Mouse (Mus musculus): ENCODE measurements around the gene Iqschfp.

The Iqschfp gene

DNA sequence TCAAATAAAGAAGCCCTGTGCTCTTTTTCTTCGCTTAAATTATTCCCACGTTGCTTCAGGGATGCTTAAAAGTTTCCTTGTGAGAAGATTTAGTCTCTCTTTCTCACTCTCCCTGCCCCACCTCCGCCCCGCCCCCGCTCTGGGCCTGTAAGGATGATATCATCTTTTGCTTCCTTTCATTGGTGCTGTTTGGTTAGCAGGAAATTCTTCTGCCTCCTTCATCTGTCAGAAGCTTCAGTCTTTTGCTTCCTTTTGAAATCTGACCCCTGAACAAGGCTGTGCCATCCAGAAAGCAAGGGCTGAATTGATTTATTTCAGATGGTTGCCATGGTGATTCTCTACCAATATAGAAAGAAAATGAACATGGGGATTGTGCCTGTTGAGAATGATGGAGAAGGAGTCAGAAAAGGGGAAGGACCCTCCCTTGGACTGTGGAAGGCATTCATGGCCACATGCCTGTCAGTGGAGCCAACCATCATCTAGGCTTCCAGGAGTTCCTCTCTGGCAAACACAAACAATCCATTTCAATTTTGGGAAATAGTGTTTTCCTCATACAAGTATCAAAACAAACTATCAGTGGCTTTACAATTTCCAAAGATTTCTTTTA lies 62.5 kb downstream of the Iqschfp start:
- peak; percentile 77 for DNase-seq (ENCODE audit: low spot score)

DNA sequence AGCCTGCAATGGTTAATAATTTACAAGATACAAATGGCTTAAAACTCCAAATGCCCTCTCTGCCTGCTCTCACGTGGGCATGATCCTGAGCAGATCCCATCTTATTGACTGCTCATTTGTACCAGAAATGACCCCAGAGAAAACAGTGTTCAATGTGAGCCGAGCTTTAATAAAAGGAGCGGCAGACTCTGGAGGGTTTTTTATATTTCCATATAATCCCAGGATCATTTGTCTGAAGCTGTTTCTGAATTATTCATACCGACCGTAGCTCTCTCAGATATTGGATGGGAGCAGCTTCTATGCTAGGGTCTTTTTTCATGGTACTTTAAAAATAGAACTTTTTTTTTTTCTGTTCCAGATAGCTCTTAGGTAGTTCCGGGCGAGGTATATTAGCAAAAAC lies 67.6 kb downstream of the Iqschfp start:
- no peak for DNase-seq (ENCODE audit: low spot score)

DNA sequence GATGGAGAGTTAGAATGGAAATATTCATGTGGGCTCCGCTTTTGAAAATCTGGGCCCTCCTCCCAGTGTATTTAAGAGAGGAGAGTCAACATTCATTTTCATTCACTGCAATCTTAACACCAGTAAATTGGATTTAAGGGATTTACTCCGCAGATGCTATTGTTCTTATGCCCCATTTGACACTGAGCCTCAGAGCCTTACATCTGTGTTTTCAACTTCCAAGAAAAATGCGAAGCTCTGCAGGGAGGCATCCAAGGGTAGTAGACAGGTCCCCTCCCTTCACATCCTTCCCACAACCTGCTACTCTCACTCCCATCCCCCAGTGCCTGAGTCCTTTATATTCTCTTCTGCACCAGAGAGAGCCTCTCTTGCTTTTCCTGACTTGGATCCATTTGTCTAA lies 68.1 kb downstream of the Iqschfp start:
- no peak for DNase-seq (ENCODE audit: low spot score)

DNA sequence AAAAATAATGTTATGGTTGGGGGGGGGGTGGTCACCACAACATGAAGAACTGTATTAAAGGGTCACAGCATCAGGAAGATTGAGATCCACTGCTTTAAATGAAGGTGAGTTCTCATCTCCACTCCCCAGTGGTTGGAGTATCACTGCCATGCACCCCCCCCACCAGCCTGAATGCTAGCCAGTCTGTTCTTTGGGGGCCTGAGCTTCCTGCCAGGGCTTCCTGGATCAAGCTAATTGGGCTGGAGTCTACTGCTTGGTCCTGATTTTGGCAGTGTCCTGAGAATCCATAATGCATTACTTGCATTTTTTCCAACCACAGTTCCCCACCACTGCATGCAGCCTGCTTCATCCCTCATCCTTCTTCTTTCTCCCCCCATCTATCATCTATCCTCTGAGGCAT lies 68.7 kb downstream of the Iqschfp start:
- no peak for DNase-seq (ENCODE audit: low spot score)

DNA sequence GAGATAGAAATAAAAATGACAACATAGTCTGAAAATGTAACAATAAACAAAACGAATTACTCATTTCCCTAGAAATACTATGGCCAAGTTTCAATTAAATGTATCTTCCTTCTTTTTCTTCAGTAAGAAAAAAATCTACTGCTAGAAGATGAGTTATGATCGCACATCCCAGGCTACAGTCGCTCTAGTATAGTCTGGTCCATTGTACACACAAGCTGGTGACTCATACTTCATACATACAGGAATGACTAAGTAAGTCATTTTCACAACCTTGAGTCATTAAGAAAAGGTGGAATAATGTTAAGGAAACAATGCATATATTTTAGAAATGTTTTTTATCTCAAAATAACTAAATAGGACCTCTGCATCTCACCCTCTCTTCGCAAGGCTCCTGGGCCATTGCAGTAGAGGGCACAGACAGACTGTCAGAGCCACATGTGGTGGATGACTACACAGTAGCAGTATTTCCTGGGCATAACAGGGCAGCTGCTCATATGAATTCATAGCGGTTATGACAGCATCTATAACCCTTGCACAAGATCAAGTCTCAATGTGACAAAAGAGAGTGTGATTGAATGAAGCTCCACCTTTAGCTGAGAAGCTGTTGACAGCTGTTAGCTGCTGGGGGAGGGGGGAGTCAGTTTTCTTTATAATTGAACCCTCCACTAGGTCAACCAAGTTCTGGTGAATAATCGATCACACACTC lies 70.1 kb downstream of the Iqschfp start:
- DNase-seq (ENCODE audit: low spot score), result no peak

DNA sequence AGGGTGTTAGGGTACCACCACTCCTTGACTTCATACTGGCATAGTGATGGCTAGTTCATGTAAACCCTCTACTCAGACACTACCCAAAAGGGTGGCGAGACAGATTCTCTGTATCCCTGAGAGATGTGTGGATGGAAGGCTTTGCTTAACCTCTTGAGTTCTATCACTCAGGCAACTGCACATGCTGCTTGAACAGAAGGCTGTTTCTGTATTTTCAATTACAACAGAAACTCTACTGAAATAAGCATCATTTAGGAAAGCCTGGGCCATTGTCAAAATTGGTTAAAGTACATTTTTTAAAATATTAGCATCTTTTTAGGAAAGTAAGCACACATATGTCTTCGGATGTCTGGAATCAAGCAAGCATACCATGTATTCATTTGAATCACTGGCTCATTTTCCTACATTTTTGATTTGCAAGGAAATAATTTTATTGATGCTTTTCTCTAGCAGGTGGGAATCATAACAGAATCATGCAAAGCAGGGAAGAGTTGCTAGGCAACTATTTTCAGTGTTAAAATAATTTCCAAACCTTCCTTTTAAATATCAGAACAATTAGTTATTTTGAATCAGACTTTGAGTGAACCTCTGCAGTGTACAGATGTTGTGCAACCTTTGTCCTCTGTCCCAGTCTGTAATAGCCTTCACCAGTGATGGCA lies 82.4 kb downstream of the Iqschfp start:
- DNase-seq (ENCODE audit: low spot score), result no peak

DNA sequence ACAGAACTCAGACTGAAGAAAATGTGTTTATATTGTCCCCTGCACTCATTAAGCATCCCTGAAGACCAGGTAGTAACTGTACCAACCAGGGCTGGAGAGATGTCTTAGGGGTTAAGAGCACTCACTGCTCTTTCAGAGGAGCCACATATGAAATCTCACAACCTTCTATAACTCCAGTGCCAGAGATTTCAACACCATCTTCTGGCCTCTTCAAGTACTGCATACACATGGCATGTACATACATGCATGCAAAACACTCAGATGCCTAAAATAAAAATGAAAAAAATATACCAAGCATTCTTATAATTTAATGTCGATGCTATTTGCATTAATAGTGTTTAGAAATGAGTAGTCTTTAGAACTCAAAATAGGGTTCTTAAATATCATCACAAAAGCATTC lies 88.0 kb downstream of the Iqschfp start:
- DNase-seq (ENCODE audit: low spot score), result no peak

DNA sequence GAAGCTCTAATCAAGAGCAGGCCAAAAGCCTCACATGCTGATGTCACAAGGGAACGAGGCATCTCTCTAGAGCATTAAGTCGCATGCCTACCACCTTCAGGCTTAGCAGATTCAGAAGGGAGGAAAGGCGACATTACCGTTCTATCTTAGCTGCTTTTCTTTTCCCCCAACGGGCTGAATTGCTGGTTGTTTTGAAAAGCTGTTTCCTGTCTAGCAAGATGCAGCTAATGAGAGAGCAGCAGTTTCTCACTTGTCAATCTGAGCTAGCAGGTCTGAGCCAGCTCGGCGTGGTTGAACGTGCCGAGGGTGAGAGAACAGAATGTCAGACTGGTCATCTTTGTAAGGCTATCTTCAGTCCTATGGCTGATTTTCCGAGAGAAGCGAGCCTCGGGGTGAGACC lies 91.3 kb downstream of the Iqschfp start:
- DNase-seq (ENCODE audit: low spot score), result peak; percentile 46

DNA sequence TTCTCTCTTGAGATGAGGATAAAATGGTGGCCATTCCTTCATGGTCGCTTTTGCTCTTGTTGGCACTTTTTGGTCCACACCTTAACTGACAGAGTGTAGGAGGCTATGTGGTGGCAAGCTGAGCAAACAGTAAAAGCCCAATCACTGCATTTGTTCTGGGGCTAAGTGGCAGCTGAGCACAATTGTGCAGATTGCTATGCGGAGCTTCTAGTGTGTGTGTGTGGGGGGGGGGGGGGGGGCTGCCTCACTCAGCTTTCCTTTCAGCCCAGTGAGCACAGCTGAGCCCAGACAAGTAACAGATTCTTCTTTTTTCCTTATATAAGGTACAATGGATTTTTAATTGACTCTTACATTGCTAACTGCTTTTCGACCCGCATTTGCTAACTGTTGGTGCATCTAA lies 110.4 kb downstream of the Iqschfp start:
- DNase-seq (ENCODE audit: low spot score), result no peak

DNA sequence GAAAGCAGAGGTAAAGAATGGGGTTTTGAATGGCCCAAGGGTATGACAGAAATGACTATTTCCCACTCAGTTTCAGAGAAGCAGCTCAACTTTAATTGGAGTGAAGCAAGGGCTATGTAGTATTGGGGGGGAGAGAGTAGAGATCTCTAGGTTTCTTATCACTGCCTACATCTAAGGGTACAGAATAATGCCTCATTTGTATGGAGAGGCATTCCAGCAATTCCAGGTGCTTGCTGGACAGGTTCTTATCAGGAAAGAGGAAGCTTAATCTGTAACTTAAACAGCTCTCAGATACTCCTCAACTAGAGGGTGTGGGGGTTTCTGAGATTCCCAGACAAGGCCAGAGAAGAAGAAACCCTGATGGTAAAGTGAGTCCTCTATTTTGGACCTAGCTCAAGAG lies 120.3 kb downstream of the Iqschfp start:
- no peak for DNase-seq (ENCODE audit: low spot score)

DNA sequence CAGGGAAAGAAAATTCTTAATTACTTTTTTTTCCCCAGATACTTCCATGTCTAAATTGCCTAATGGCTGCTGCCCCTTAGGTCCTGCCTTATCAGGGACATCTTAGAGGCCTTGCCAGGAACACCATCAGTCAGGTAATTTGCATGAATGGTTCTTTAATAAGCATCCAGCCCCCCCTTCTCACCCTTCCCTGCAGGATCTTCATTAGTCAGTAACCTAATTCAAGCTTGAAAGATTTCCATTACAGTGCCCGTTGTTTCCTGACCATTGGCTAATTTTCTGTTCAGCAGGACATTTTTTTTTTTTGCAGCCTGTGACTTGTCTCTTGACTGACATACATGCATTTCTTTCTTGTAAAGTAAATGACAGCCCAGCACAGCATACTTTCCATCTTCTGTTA lies 123.8 kb downstream of the Iqschfp start:
- no peak for DNase-seq (ENCODE audit: low spot score)

DNA sequence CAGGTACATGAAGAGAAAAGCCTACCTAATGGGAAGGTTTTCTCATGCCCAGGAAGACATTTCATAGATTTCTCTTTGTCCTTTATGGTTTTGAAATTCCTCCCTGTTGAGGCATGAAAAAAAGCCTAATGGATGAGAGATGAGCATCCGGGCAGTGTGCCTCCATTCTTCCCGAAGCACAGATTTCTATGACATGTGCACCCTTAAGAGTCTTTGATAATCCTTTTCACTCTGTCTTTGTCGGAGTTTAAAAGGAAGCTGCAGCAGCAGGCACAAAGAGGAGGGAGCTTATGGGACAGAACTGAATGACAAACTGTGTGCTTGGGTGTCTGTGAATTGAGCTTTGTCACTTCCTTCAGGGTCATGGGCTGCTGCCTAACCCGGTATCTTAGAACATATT lies 127.4 kb downstream of the Iqschfp start:
- no peak for DNase-seq (ENCODE audit: low spot score)

DNA sequence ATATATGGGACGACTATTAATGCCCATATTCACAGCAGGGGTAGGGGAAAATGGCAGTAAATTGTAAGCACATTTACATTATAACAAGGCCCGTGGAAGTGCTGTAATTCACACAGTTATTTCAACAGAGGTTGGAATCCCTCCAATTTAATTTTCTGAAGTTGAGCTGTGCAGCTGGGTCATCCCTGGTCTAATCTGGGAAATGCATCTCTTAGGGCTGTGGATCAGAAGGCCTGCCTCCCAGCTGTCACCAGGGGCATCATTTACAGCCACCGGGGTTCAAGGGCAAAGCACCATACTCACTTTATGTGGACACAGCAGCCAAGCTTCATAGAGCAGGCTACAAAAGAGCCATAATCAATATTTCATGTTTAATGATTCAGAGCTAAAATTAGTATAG lies 144.1 kb downstream of the Iqschfp start:
- DNase-seq (ENCODE audit: low spot score), result no peak

DNA sequence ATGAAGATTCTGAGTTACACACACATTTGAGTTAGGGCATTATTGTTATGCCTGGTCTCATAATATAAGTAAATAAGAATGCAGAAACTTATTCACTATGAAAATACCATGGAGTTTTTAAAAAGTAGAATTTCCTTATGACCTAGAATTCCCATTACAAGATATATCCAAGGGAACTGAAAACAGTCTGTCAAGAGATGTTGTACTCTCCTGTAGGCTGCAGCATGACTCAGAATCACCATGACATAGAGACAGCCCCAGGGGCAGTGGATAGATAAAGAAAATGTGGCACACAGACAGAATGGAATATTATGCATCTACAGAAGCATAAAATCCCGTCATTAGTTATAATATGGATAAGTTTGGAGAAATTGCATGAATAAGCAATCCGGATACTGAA lies 150.9 kb downstream of the Iqschfp start:
- no peak for DNase-seq (ENCODE audit: low spot score)

DNA sequence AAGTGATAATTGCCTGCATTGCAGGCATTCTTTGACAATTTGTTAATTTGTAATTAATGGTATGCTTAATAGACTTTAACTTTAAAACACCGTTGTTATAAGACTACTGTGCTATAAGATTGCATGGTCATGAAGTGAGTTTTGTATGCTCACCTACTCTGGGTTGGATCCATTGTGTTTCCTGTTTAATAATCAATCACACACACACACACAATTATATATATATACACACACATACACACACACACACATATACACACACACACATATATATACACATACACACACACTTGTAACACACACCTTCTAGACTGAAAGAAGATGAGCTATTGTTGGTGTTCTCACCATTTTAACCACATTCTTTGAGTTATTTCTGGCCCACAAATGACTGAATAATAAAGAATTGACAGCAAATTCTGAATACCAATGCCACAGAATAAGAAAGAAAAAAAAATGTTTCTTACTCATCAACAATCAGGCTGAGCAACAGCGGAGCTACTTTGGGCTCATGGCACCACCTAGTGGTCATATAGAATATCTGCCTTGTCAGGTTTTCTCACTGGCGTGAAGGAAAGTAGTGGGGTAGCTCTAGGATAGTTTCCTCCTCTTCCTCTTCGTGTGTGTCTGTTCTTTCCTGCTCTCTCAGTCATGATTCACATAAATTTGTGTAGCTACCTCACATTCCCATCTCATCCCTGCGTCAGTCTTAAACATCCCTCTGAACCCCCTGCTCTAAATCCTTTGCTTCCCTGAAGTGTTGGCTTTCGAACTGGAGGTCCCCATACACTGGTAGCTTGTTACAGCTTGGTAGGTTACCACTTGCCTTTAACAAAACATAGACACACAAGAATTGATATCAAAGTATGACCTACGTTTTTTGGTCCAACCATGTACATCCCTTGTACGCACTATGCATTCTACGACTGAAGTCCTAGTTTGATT lies 153.7 kb downstream of the Iqschfp start:
- peak; percentile 84 for DNase-seq (ENCODE audit: low spot score)

DNA sequence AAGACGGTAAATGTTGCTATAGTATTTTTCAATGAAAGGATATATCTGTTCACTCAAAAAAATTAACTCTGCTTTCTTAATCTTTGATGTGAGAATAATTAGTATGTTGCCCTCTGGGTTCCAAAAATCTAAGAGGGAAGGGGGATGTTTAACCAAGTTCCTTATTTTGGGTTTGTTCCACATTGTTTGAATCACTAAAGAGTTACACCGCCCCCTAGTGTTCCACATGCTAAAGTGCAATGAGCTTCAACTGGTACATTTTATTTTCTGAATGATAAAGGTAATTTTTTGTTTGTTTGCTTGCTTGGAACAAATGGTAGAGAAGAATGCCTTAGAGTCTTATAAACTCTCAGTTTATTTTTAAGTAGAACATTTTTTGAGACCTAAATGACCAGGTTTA lies 161.5 kb downstream of the Iqschfp start:
- DNase-seq (ENCODE audit: low spot score), result peak; percentile 65

DNA sequence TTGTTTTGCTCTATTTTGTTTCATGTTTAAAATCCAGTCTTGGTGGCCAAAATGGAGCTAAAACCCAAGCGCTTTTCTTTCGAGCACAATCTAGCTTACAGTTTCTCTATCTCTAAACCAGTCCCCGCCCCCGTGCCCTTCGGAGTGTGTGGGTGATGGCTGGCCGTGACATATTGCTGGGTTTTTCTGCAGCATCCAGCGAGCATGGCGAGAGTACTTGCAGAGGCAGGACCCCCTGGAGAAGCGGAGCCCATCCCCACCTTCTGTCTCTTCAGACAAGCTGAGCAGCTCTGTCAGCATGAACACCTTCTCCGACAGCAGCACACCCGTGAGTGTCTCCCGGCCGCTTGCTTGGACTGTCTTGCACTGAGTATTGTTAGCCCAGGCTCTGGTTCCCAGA lies 163.0 kb downstream of the Iqschfp start:
- DNase-seq (ENCODE audit: low spot score), result no peak

DNA sequence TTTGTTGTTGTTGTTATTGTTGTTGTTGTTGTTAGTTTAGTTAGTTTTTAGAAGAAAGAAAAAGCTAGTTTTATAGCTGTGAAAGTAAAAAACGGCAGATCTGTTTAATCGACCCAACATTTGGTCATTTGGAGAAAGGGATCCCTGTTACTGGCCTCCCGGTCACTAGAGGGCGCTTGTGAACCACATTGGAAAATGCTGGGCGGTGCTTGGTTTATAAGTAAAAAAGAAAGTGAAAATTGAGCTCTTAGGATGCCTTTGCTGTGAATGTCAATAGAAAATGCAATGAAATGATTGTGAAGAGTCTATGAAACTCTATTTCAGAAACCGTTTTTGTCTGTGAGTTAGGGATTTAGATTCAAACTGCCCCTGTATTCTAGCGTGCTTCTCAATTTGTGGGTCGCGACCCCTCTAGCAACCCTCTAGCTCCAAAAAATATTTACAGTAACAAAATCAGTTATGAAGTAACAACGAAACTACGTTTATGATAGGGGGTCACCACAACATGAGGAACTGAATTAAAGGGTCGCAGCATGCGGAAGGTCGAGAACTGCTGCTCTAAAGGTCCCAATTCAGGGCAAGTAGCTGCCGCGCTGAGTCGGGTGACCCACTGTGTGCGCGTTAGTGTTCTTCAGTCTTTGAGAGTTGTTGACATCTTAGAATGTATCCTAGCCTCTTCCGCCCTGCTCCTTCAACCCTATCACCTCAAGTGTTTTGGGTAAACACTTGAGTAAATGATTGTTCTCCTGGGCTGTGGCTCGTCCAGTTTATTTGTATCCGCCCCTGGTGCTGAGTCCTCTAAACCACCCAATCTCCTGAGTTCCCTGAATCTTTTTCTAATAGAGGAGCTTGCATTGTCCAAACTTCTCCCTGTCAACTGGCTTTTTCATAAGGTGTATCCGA lies 164.6 kb downstream of the Iqschfp start:
- peak; percentile 79 for DNase-seq (ENCODE audit: low spot score)

DNA sequence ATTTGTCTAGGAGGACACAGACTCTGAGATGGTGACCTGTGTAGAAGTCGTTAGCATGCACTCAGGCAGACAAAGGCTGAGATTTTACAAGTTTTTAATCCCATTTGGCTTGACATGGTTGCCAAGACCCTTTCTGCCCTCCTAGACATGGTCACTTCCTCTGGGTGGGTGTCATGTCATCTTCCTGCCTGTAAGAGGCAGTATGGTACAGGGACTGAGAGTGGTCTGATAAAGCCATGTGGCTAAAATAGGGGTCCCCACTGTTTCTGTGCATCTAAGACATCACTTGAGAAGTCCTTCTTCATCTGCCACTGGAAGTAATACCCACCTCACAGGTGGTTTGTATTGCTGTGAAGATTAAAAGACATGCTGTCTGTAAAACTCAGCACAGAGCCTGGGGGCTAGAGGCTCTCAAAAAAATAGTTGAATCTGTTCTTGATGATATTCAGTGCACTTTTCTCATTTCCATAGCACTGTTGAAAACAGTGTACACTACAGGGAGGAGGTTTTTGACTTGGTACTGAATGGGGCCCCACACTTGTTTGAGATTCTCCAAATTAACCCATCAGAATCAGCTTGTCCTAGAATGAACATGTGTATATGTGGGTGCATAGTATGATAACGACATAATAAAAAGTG lies 167.2 kb downstream of the Iqschfp start:
- DNase-seq (ENCODE audit: low spot score), result peak; percentile 74

DNA sequence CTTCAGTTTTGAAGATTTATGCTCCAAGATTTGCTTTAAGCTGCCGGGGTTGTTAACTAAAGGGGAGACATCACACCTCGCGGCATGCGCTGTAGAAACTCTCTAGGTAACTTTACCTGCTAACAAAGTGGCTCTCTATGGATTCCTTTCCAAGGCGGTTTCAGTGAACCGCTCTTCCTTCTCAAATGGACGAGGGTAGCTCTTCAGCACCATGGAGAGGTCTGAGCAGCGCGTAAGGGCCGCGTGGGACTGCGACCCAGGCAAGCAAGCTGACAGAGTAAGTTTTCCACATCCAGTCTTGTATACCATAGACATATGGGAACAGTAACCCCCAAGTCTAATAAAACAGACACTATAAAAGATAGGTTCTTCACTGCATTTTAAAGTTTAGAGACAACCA lies 172.7 kb downstream of the Iqschfp start, which contains the start of gene Schip1:
Gene Schip1 (plus strand): TSS at position 72 of the 400 bp plus-strand sequence.
- DNase-seq (ENCODE audit: low spot score), result peak; percentile 85

All from embryo, embryonic 10 days (tissue).